In genomic region chr1:152903591-152904135, GRCm38 (mm10) we compare ENCODE assay signal across 8 mouse cellular contexts. TPM values are rescaled to one million over a fixed set of nuclear protein-coding genes. Genes with fewer than 3 reads are reported as not detected.
DNase-seq lines count a peak whose midpoint lies in the region; ATAC-seq and TF ChIP-seq lines count a peak whose summit lies in the region.

No protein-coding gene starts in this region.

- no peak for TF ChIP-seq POLR2A in kidney, adult 2 months (IDR thresholded peaks at IDR 0.05; ENCODE audit: low read depth, low read length)
- TF ChIP-seq POLR2A in brain, embryonic 14.5 days (IDR thresholded peaks at IDR 0.05; ENCODE audit: borderline replicate concordance, extremely low read depth, insufficient read depth, insufficient read length, poor library complexity, severe bottlenecking): no peak

- intact Hi-C loops in gastrocnemius, postnatal 36 days (cut with DNase I): loop anchor here (2.0 to 10.0 kb wide), 2 partner anchors 113 to 379 kb away; no protein-coding TSS in a partner anchor

- peaks cover 7% of the 10 kb centered on the region; the same call in 1 of the 2 replicates for H3K4me1 ChIP-seq in kidney, adult 2 months (ENCODE audit: control insufficient read depth, insufficient read depth, low read length)
- peaks cover 35% of the 10 kb centered on the region for H3K4me1 ChIP-seq in liver, embryonic 13.5 days (replicated peaks)

- peak overlapping the region; percentile 67 for H3K27ac ChIP-seq in kidney, adult 2 months (ENCODE audit: insufficient read depth, low read depth, low read length)
- peak overlapping the region; percentile 97 for H3K27ac ChIP-seq in liver, embryonic 13.5 days

- no peaks in the 10 kb centered on the region for H3K9me3 ChIP-seq in liver, embryonic 13.5 days (replicated peaks)

- H3K9ac ChIP-seq in liver, embryonic 13.5 days: peak overlapping the region; percentile 96

- H3K4me3 ChIP-seq in kidney, adult 2 months (ENCODE audit: insufficient read depth, low read depth, low read length): peak overlapping the region; percentile 84
- peak overlapping the region; percentile 95 for H3K4me3 ChIP-seq in liver, embryonic 13.5 days (replicated peaks)

- peak; percentile 15; the same call in 1 of the 2 replicates for ATAC-seq in liver, embryonic 13.5 days (ENCODE audit: low read depth)

- H3K36me3 ChIP-seq in kidney, adult 2 months (ENCODE audit: control insufficient read depth, insufficient read depth, low read length): peaks cover 1% of the 10 kb centered on the region; the same call in 1 of the 2 replicates
- H3K36me3 ChIP-seq in liver, embryonic 13.5 days: peaks cover 5% of the 10 kb centered on the region

- DNase-seq in kidney, adult 2 months: peak; percentile 23
- no peak for DNase-seq in kidney, postnatal 25 days
- peak; percentile 80 for DNase-seq in CD4-positive helper T cell, adult 2 months (ENCODE audit: low read depth, low spot score)
- peak; percentile 69 for DNase-seq in brain, embryonic 14.5 days (ENCODE audit: low read depth)
- peak; percentile 6 to 44 for DNase-seq in gastrocnemius, postnatal 36 days
- DNase-seq in liver, embryonic 13.5 days: no peak
- DNase-seq in skeletal muscle tissue, adult 2 months (ENCODE audit: low read depth, low spot score): peak; percentile 13
- no peak for DNase-seq in cerebellum, adult 9-11 months

- H3K4me2 ChIP-seq in liver, embryonic 13.5 days: peak overlapping the region; percentile 99

- no peaks in the 10 kb centered on the region for H3K27me3 ChIP-seq in kidney, adult 2 months (replicated peaks; ENCODE audit: control insufficient read depth, insufficient read depth, low read length)
- H3K27me3 ChIP-seq in liver, embryonic 13.5 days: no peaks in the 10 kb centered on the region

- WGBS in kidney, adult 2 months: under 1% methylated on average over 36 of the region's 36 CpGs
- WGBS in liver, embryonic 13.5 days (ENCODE audit: insufficient replicate concordance): under 1% methylated on average over 36 of the region's 36 CpGs

- TF ChIP-seq CTCF in kidney, adult 2 months (conservative IDR thresholded peaks at IDR 0.05; ENCODE audit: insufficient read depth, insufficient read length, low read depth, low read length): no peak
- TF ChIP-seq CTCF in brain, embryonic 14.5 days (IDR thresholded peaks at IDR 0.05; ENCODE audit: borderline replicate concordance, extremely low read depth, insufficient read depth, insufficient read length): no peak

RNA-seq across cellular contexts. Expression of gene Smg7, which starts 1.2 kb away (rescaled TPM):
- 46.8 and 56.1 TPM in 2 replicates for polyA plus RNA-seq in kidney, adult 2 months (2012; rRNA removed)
- 43.1 and 53.7 TPM in 2 replicates for polyA plus RNA-seq in brain, embryonic 14.5 days (2012; rRNA removed)
- total RNA-seq in gastrocnemius, postnatal 36 days (2021): 10 to 100 TPM; 33.5 to 34.4 TPM
- 9.5 and 12.2 TPM in 2 replicates for polyA plus RNA-seq in liver, embryonic 13.5 days (2015; fragmentation: Nextera tagmentation; extraction: Ambion mirVana)

RNA-seq across cellular contexts. Expression of gene Nmnat2, which starts 51.1 kb away (rescaled TPM):
- 0.27 and 0.41 TPM in 2 replicates for polyA plus RNA-seq in kidney, adult 2 months (2012; rRNA removed)
- polyA plus RNA-seq in brain, embryonic 14.5 days (2012; rRNA removed): 59.3 and 82.4 TPM in 2 replicates
- total RNA-seq in gastrocnemius, postnatal 36 days (2021): under 1 TPM; 0.38 to 0.42 TPM
- 0.09 and 0.17 TPM in 2 replicates for polyA plus RNA-seq in liver, embryonic 13.5 days (2015; fragmentation: Nextera tagmentation; extraction: Ambion mirVana)

Comparison
In these comparisons a context has a peak if more than half of its experiments do, and no peak if none do; other contexts are left out.
1. DNase-seq: peak in kidney, adult 2 months (single experiment), CD4-positive helper T cell, adult 2 months (single experiment), brain, embryonic 14.5 days (single experiment), gastrocnemius, postnatal 36 days (2 of 2) and skeletal muscle tissue, adult 2 months (single experiment); none in kidney, postnatal 25 days (0 of 2), liver, embryonic 13.5 days (single experiment) and cerebellum, adult 9-11 months (single experiment).
2. RNA of gene Nmnat2, which starts 51.1 kb away (polyA plus RNA-seq): 59.3 to 82.4 TPM in brain, embryonic 14.5 days; 0.27 to 0.41 TPM in kidney, adult 2 months and 0.09 to 0.17 TPM in liver, embryonic 13.5 days; every median in the first group is over 10 times any median in the second.